ENCODE assay signal across 15 mouse cellular contexts in the genomic region with DNA sequence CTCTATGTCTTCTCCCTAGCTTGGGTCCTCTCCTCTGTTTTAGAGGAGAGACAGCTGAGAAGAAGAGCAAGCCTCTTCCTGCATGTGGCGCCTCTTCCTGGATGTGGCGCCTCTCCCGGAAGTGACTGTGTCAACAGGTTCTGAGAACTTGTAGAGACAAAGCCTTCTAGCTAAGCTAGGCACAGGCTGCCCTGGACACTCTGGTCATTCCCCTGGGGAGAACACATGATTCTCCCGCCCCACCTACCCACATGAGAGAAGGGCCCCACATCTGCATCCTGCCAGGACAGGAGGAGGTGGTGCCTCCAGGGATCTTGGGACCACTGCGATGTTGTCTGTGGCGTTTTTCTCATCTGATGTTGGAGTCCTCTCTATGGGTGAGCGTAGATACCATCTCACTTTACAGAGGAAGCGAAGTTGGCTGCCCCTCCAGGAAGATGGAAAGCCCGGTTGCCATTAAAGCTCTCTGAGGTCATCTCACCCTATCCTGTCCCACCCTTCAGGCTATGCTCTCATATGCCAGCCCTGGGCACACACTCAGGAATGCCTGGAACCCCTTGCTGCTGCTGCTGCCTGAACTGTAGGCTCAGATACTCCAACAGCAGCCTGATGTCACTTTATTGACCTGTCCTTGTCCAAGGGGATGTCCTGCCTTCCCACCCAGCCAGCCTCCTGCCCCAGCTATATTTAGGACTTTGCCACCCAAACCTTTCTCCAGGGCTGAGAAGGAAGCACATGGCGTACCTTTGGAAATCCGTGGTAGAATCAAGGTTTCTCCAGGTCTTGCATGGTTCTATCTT. TPM values are rescaled to one million over a fixed set of nuclear protein-coding genes. Genes with fewer than 3 reads are reported as not detected.
DNase-seq lines count a peak whose midpoint lies in the region; ATAC-seq and TF ChIP-seq lines count a peak whose summit lies in the region.
"Had no signal": no experiment of that assay in that cellular context is flagged by ENCODE, and none has a peak within 500 bp of the region (broad histone marks: within the 10 kb centered on the region; RNA-seq: fewer than 3 reads in every experiment).

No protein-coding gene starts in this region.

- no peak for TF ChIP-seq EP300 in heart, adult 2 months (IDR thresholded peaks at IDR 0.05; ENCODE audit: insufficient read depth, low read depth, low read length)
- no peak for TF ChIP-seq EP300 in CH12.LX (IDR thresholded peaks at IDR 0.05; ENCODE audit: low read length)

- in situ Hi-C loops in CH12.LX (cut with MboI; ENCODE audit: low pct_ligation_motif_present, low pct_unique_long_range_greater_than_20kb, low sequenced_read_pairs) = no loop called here

- no peak for TF ChIP-seq CTCF in heart, adult 2 months (IDR thresholded peaks at IDR 0.05)
- no peak for TF ChIP-seq CTCF in CH12.LX (conservative IDR thresholded peaks at IDR 0.05 in 1 of 2, IDR thresholded peaks at IDR 0.05 in 1 of 2; ENCODE audit: low read depth in 2 of 2, low read length in 2 of 2)
- no peak for TF ChIP-seq CTCF in lung, adult 2 months (IDR thresholded peaks at IDR 0.05; ENCODE audit: insufficient read depth, low read length)

- no peaks in the 10 kb centered on the region for H3K36me3 ChIP-seq in heart, adult 2 months (ENCODE audit: control insufficient read depth, insufficient read depth, low read length)
- H3K36me3 ChIP-seq in heart, embryonic 11.5 days (ENCODE audit: control insufficient read depth, insufficient read depth, low read length) = no peaks in the 10 kb centered on the region
- no peaks in the 10 kb centered on the region for H3K36me3 ChIP-seq in CH12.LX (replicated peaks in 1 of 2; ENCODE audit: control insufficient read depth in 1 of 2, insufficient read depth in 1 of 2, low read length in 1 of 2)
- no peaks in the 10 kb centered on the region for H3K36me3 ChIP-seq in forebrain, embryonic 12.5 days (replicated peaks)
- H3K36me3 ChIP-seq: intestine, embryonic 15.5 days had no signal

- no peaks in the 10 kb centered on the region for H3K9me3 ChIP-seq in heart, embryonic 11.5 days (replicated peaks; ENCODE audit: control insufficient read depth, low read length)
- peaks cover 4% of the 10 kb centered on the region for H3K9me3 ChIP-seq in CH12.LX (replicated peaks; ENCODE audit: low read length)
- no peaks in the 10 kb centered on the region for H3K9me3 ChIP-seq in forebrain, embryonic 12.5 days
- H3K9me3 ChIP-seq: intestine, embryonic 15.5 days; liver, embryonic 15.5 days; midbrain, embryonic 10.5 days had no signal

- H3K4me3 ChIP-seq in heart, adult 2 months = peak overlapping the region; percentile 31; the same call in 1 of the 2 replicates
- no peak overlapping the region for H3K4me3 ChIP-seq in heart, embryonic 11.5 days (ENCODE audit: low read depth, low read length)
- no peak overlapping the region for H3K4me3 ChIP-seq in CH12.LX (replicated peaks in 1 of 3; ENCODE audit: low read depth in 2 of 3, low read length in 2 of 3, poor library complexity in 1 of 3)
- peak overlapping the region; percentile 31 for H3K4me3 ChIP-seq in lung, adult 2 months (replicated peaks; ENCODE audit: extremely low read depth, low read depth, low read length)
- H3K4me3 ChIP-seq in forebrain, embryonic 12.5 days (replicated peaks) = no peak overlapping the region
- H3K4me3 ChIP-seq: erythroblast, embryonic 14.5 days; intestine, embryonic 15.5 days; liver, embryonic 15.5 days; midbrain, embryonic 10.5 days had no signal

- peak overlapping the region; percentile 1; the same call in 1 of the 2 replicates for H3K9ac ChIP-seq in heart, adult 2 months (ENCODE audit: low read depth, low read length)
- no peak overlapping the region for H3K9ac ChIP-seq in heart, embryonic 11.5 days (ENCODE audit: low read depth, low read length)
- H3K9ac ChIP-seq in CH12.LX (ENCODE audit: insufficient read depth, low read depth) = no peak overlapping the region
- no peak overlapping the region for H3K9ac ChIP-seq in forebrain, embryonic 12.5 days
- H3K9ac ChIP-seq: intestine, embryonic 15.5 days; liver, embryonic 15.5 days had no signal

- intact Hi-C loops in heart, adult 2 months (cut with DNase I) = loop anchor here (1.0 kb wide), 1 partner anchor 33 kb away; the partner anchor contains the start of gene Ankrd2
- intact Hi-C loops in gastrocnemius, postnatal 36 days (cut with DNase I) = loop anchor here (2.0 kb wide), 1 partner anchor 34 kb away; the partner anchor contains the start of gene Ankrd2

- no peak overlapping the region for H3K4me2 ChIP-seq in heart, embryonic 11.5 days
- no peak overlapping the region for H3K4me2 ChIP-seq in CH12.LX (ENCODE audit: insufficient read depth, low read depth, poor library complexity, severe bottlenecking)
- H3K4me2 ChIP-seq in forebrain, embryonic 12.5 days = no peak overlapping the region
- H3K4me2 ChIP-seq: intestine, embryonic 15.5 days; liver, embryonic 15.5 days had no signal

- H3K27me3 ChIP-seq in heart, adult 2 months (ENCODE audit: control insufficient read depth, insufficient read depth, low read length) = no peaks in the 10 kb centered on the region
- no peaks in the 10 kb centered on the region for H3K27me3 ChIP-seq in heart, embryonic 11.5 days (ENCODE audit: control insufficient read depth, insufficient read depth, low read length)
- H3K27me3 ChIP-seq in CH12.LX (replicated peaks) = peaks cover 18% of the 10 kb centered on the region
- no peaks in the 10 kb centered on the region for H3K27me3 ChIP-seq in forebrain, embryonic 12.5 days
- H3K27me3 ChIP-seq: intestine, embryonic 15.5 days; liver, embryonic 15.5 days had no signal

- H3K4me1 ChIP-seq in heart, adult 2 months (ENCODE audit: control insufficient read depth, insufficient read depth, low read length) = peaks cover 4% of the 10 kb centered on the region
- H3K4me1 ChIP-seq in heart, embryonic 11.5 days (ENCODE audit: control insufficient read depth, insufficient read depth, low read length) = no peaks in the 10 kb centered on the region
- H3K4me1 ChIP-seq in CH12.LX (ENCODE audit: control insufficient read depth in 1 of 2, insufficient read depth in 2 of 2) = peaks cover 0 to 5% of the 10 kb centered on the region in 2 experiments; a peak in 1 of 4 replicates
- H3K4me1 ChIP-seq in lung, adult 2 months (ENCODE audit: control insufficient read depth, insufficient read depth, low read length) = no peaks in the 10 kb centered on the region
- no peaks in the 10 kb centered on the region for H3K4me1 ChIP-seq in forebrain, embryonic 12.5 days
- H3K4me1 ChIP-seq: intestine, embryonic 15.5 days; liver, embryonic 15.5 days had no signal

- H3K27ac ChIP-seq in heart, adult 2 months = peak overlapping the region; percentile 61
- no peak overlapping the region for H3K27ac ChIP-seq in heart, embryonic 11.5 days (ENCODE audit: low read depth, low read length)
- H3K27ac ChIP-seq in CH12.LX (ENCODE audit: insufficient read depth, low read depth) = no peak overlapping the region
- H3K27ac ChIP-seq in forebrain, embryonic 12.5 days = no peak overlapping the region
- H3K27ac ChIP-seq: intestine, embryonic 15.5 days; liver, embryonic 15.5 days; midbrain, embryonic 10.5 days had no signal

- ATAC-seq in heart, embryonic 11.5 days (replicated peaks; ENCODE audit: insufficient number of reproducible peaks, low FRiP score, low TSS enrichment) = no peak; the same call in 1 of the 2 replicates
- ATAC-seq in forebrain, embryonic 12.5 days (ENCODE audit: low FRiP score) = no peak
- ATAC-seq: intestine, embryonic 15.5 days had no signal

- TF ChIP-seq POLR2A in heart, adult 2 months (IDR thresholded peaks at IDR 0.05; ENCODE audit: insufficient read depth, low read depth, low read length) = 0 out of 2 replicates have a peak, but pooled peaks have one; percentile 28
- no peak for TF ChIP-seq POLR2A in CH12.LX (IDR thresholded peaks at IDR 0.05; ENCODE audit: low read depth, low read length)
- TF ChIP-seq POLR2A in lung, adult 2 months (IDR thresholded peaks at IDR 0.05; ENCODE audit: borderline replicate concordance, extremely low read depth, low read depth, low read length) = peak; percentile 34; the same call in 1 of the 2 replicates

- DNase-seq in heart, adult 2 months = peak; percentile 48 to 50
- no peak for DNase-seq in CH12.LX (ENCODE audit: extremely low read depth)
- DNase-seq in gastrocnemius, postnatal 36 days = peak; percentile 40 to 50
- DNase-seq in lung, adult 2 months = peak; percentile 33
- no peak for DNase-seq in retina, postnatal 1 day
- DNase-seq in spleen, postnatal 4 days (ENCODE audit: low spot score in 2 of 2) = no peak
- DNase-seq: B cell, adult 2 months; thymus, postnatal 14 days had no signal

- no peaks in the 10 kb centered on the region for H3K79me2 ChIP-seq in heart, adult 2 months (replicated peaks; ENCODE audit: control insufficient read depth, insufficient read depth, low read length)
- no peaks in the 10 kb centered on the region for H3K79me2 ChIP-seq in CH12.LX (replicated peaks; ENCODE audit: control insufficient read depth, extremely low read depth, insufficient read depth, poor library complexity, severe bottlenecking)

- TF ChIP-seq RAD21 in CH12.LX (IDR thresholded peaks at IDR 0.05; ENCODE audit: low read depth, low read length) = no peak

- 40% methylated on average over 11 of the region's 11 CpGs for WGBS in heart, adult 2 months
- 75% methylated on average over 11 of the region's 11 CpGs for WGBS in heart, embryonic 11.5 days (ENCODE audit: insufficient replicate concordance)
- WGBS in lung, adult 2 months = 43% methylated on average over 11 of the region's 11 CpGs
- 83% methylated on average over 11 of the region's 11 CpGs for WGBS in forebrain, embryonic 12.5 days

- dilution Hi-C loops in CH12.LX (cut with MboI; ENCODE audit: extremely low pct_ligation_motif_present, extremely low pct_unique_long_range_greater_than_20kb, low sequenced_read_pairs) = no loop called here

RNA-seq across cellular contexts. Expression of gene 4933411K16Rik, which starts 16.6 kb away (rescaled TPM):
- total RNA-seq in heart, adult 2 months (2021) = under 1 TPM in 1 of 2 experiments, not detected in 1; 0.23 TPM
- 0.41 and 0.73 TPM in 2 replicates for polyA plus RNA-seq in heart, adult 2 months (2012; rRNA removed)
- not detected in 2 replicates for polyA plus RNA-seq in heart, embryonic 11.5 days (2014; fragmentation: Nextera tagmentation; extraction: Ambion mirVana)
- total RNA-seq in CH12.LX (2012; rRNA removed) (not detected in 2 replicates), CH12.LX (2014; rRNA removed) (not detected in 2 replicates)
- not detected in 2 replicates for polyA plus RNA-seq in CH12.LX (2012; ENCODE audit: insufficient read length, low read depth)
- under 1 TPM; 0.30 to 0.38 TPM for total RNA-seq in gastrocnemius, postnatal 36 days (2021)
- 1.1 and 1.4 TPM in 2 replicates for polyA plus RNA-seq in lung, adult 2 months (2012; rRNA removed)
- polyA plus RNA-seq in forebrain, embryonic 12.5 days (2016; fragmentation: Nextera tagmentation; extraction: Ambion mirVana) = 0.14 TPM in 2 replicates
- total RNA-seq: MEL had no signal
- polyA plus RNA-seq: erythroblast, embryonic 14.5 days; intestine, embryonic 15.5 days had no signal

RNA-seq across cellular contexts. Expression of gene Morn4, which starts 17.5 kb away (rescaled TPM):
- total RNA-seq in heart, adult 2 months (2021) = 1 to 10 TPM; 2.3 to 2.5 TPM
- polyA plus RNA-seq in heart, adult 2 months (2012; rRNA removed) = 5.0 and 5.5 TPM in 2 replicates
- 17.7 and 18.7 TPM in 2 replicates for polyA plus RNA-seq in heart, embryonic 11.5 days (2014; fragmentation: Nextera tagmentation; extraction: Ambion mirVana)
- total RNA-seq in CH12.LX (2012; rRNA removed) = 0.04 TPM in 1 of 2 replicates, not detected in the other
- not detected in 2 replicates for total RNA-seq in CH12.LX (2014; rRNA removed)
- polyA plus RNA-seq in CH12.LX (2012; ENCODE audit: insufficient read length, low read depth) = 0.24 and 0.27 TPM in 2 replicates
- total RNA-seq in gastrocnemius, postnatal 36 days (2021) = 1 to 10 TPM; 2.1 to 2.6 TPM
- 7.1 and 9.0 TPM in 2 replicates for polyA plus RNA-seq in lung, adult 2 months (2012; rRNA removed)
- polyA plus RNA-seq in forebrain, embryonic 12.5 days (2016; fragmentation: Nextera tagmentation; extraction: Ambion mirVana) = 73.4 and 75.1 TPM in 2 replicates

RNA-seq across cellular contexts. Expression of gene Pi4k2a, which starts 21.6 kb away (rescaled TPM):
- total RNA-seq in heart, adult 2 months (2021) = 10 to 100 TPM; 18.2 to 21.3 TPM
- 15.1 and 21.4 TPM in 2 replicates for polyA plus RNA-seq in heart, adult 2 months (2012; rRNA removed)
- 14.6 and 16.3 TPM in 2 replicates for polyA plus RNA-seq in heart, embryonic 11.5 days (2014; fragmentation: Nextera tagmentation; extraction: Ambion mirVana)
- total RNA-seq in CH12.LX (2012; rRNA removed) = 10.0 and 10.9 TPM in 2 replicates
- total RNA-seq in CH12.LX (2014; rRNA removed) = 5.8 and 7.0 TPM in 2 replicates
- 21.4 and 23.9 TPM in 2 replicates for polyA plus RNA-seq in CH12.LX (2012; ENCODE audit: insufficient read length, low read depth)
- 10 to 100 TPM; 11.0 to 14.1 TPM for total RNA-seq in gastrocnemius, postnatal 36 days (2021)
- 29.1 and 34.8 TPM in 2 replicates for polyA plus RNA-seq in lung, adult 2 months (2012; rRNA removed)
- polyA plus RNA-seq in forebrain, embryonic 12.5 days (2016; fragmentation: Nextera tagmentation; extraction: Ambion mirVana) = 31.0 and 32.0 TPM in 2 replicates

RNA-seq across cellular contexts. Expression of gene Hoga1, which starts 23.2 kb away (rescaled TPM):
- total RNA-seq in heart, adult 2 months (2021) = 1 to 10 TPM; 1.6 to 2.3 TPM
- 0.85 and 1.4 TPM in 2 replicates for polyA plus RNA-seq in heart, adult 2 months (2012; rRNA removed)
- 0.72 and 1.6 TPM in 2 replicates for polyA plus RNA-seq in heart, embryonic 11.5 days (2014; fragmentation: Nextera tagmentation; extraction: Ambion mirVana)
- total RNA-seq in CH12.LX (2012; rRNA removed) = not detected in 2 replicates
- total RNA-seq in CH12.LX (2014; rRNA removed) = not detected in 2 replicates
- polyA plus RNA-seq in CH12.LX (2012; ENCODE audit: insufficient read length, low read depth) = not detected in 2 replicates
- total RNA-seq in gastrocnemius, postnatal 36 days (2021) = 1 to 10 TPM; 2.9 to 3.7 TPM
- polyA plus RNA-seq in lung, adult 2 months (2012; rRNA removed) = 7.6 and 8.7 TPM in 2 replicates
- 1.1 and 1.5 TPM in 2 replicates for polyA plus RNA-seq in forebrain, embryonic 12.5 days (2016; fragmentation: Nextera tagmentation; extraction: Ambion mirVana)
- polyA plus RNA-seq: erythroblast, embryonic 14.5 days had no signal

RNA-seq across cellular contexts. Expression of gene Ankrd2, which starts 32.8 kb away (rescaled TPM):
- total RNA-seq in heart, adult 2 months (2021) = under 1 TPM; 0.20 to 0.42 TPM
- not detected in 2 replicates for polyA plus RNA-seq in heart, adult 2 months (2012; rRNA removed)
- not detected in 2 replicates for polyA plus RNA-seq in heart, embryonic 11.5 days (2014; fragmentation: Nextera tagmentation; extraction: Ambion mirVana)
- not detected in 2 replicates for total RNA-seq in CH12.LX (2012; rRNA removed)
- total RNA-seq in CH12.LX (2014; rRNA removed) = not detected in 2 replicates
- polyA plus RNA-seq in CH12.LX (2012; ENCODE audit: insufficient read length, low read depth) = not detected in 2 replicates
- 100 to 1,000 TPM; 121 to 331 TPM for total RNA-seq in gastrocnemius, postnatal 36 days (2021)
- 0.14 and 0.20 TPM in 2 replicates for polyA plus RNA-seq in lung, adult 2 months (2012; rRNA removed)
- polyA plus RNA-seq in forebrain, embryonic 12.5 days (2016; fragmentation: Nextera tagmentation; extraction: Ambion mirVana) = 0.28 and 0.49 TPM in 2 replicates
- total RNA-seq: MEL had no signal
- polyA plus RNA-seq: erythroblast, embryonic 14.5 days had no signal

Comparison
In these comparisons a context has a peak if more than half of its experiments do, and no peak if none do; other contexts are left out.
1. H3K4me3 ChIP-seq: peak in heart, adult 2 months (single experiment) and lung, adult 2 months (single experiment); none in heart, embryonic 11.5 days (single experiment), CH12.LX (0 of 3) and forebrain, embryonic 12.5 days (single experiment).
2. DNase-seq: peak in heart, adult 2 months (2 of 2), gastrocnemius, postnatal 36 days (2 of 2) and lung, adult 2 months (single experiment); none in CH12.LX (single experiment), retina, postnatal 1 day (single experiment) and spleen, postnatal 4 days (0 of 2).